Mouse (Mus musculus) hematopoietic stem cell, adult 5-6 weeks (primary cell): ENCODE measurements around the gene Bhlhe40. TPM values are rescaled to one million over a fixed set of nuclear protein-coding genes. Genes with fewer than 3 reads are reported as not detected.

Experiments used
- ATAC-seq, 2 experiments: fragments of 125-278 bp in 1 of 2; replicated peaks in 1 of 2; 2 replicates each; pipeline ENCODE4 v1.8.0; 2016 to 2017; ENCODE audit warnings: inconsistent platforms in 2 of 2, mild to moderate bottlenecking in 2 of 2, moderate number of reproducible peaks in 2 of 2, low read depth in 1 of 2, moderate TSS enrichment in 1 of 2; ENCODE audit not compliant: low FRiP score in 2 of 2, poor library complexity in 2 of 2, severe bottlenecking in 2 of 2, insufficient read depth in 1 of 2, low TSS enrichment in 1 of 2
- total RNA-seq: library from RNA; stranded (forward); fragments of 172-1452, 232-1000 nt; gene quantifications from 2 replicates; pipeline ENCODE4 v1.2.3, GENCODE M21; 2017

Gene Bhlhe40
- total RNA-seq, 1 experiment from 2014 or later: 29.8 TPM

DNA sequence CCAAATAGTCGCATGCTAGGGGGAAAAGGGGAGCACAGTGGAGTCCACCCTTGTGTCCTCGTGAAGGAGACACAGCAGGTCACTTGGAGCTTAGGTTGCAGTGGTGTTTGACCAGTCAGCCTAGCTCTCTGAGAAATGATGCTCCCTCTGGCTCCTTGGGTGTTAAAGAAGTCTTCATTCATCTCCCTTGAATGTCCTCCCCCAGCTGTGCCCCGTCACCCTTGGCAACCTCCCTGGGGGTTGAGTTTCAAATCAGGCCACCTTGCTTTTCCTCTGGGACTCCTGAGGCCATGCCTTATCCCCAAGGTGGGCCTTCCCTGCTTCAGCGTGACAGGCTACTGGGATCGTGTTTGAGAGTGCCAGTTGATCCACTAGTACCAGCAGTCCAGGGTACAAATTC, 17.8 kb downstream of the Bhlhe40 start:
- no peak for ATAC-seq

GRCm38 (mm10) chr6:108680503-108680902, 20.1 kb downstream of the Bhlhe40 start:
- no peak for ATAC-seq

- ATAC-seq: no peak
Observed at GRCm38 (mm10) chr6:108681084-108681483, 20.7 kb downstream of the Bhlhe40 start.

DNA sequence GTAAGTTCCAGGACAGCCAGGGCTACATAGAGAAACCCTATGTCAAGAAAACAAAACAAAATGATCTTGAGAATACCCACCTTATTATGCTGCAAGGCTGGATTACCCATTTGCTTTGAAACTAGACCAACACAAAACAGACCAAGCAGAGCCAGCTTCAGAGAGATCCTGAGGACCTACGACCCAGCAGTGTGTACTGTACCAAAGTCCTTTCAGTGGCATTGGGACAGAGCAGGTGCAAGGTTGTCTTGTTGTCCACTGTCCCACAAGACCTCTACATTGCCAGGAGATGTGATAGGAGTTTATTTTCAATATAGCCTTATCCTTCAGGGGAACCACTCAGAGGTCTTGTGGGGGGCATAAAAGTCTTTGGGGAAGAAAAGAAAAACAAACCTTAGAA, 22.7 kb downstream of the Bhlhe40 start:
- no peak for ATAC-seq

GRCm38 (mm10) chr6:108684430-108684829, 24.0 kb downstream of the Bhlhe40 start:
- ATAC-seq: no peak

DNA sequence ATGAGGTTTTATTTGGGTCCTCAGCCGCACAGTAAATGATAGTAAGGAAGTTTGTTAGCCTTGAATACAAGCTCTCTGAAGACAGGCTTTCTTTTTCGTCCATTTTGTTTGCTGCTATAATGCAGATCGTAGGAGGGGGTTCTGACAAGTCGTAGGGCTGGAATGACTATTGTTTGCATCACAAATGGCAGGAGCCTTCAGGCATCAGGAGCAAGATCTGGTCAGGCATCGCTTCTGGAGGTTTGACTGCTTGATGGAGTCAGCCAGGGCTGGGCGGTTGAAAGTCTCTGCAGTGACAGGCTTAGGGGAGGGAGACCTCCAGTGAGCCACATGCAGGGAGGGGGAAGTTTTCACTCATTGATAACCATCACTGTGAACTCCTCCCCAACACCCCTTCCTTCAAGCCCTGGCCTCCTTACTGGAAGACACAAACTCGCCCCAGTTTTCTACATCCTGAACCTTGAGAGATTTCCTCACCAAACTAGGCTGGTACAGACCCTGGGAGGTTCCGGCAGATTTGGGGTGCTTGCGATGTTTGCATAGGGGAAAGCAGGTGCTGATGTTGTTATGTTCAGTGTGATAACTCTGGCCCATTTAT, 25.4 kb downstream of the Bhlhe40 start:
- ATAC-seq: no peak

DNA sequence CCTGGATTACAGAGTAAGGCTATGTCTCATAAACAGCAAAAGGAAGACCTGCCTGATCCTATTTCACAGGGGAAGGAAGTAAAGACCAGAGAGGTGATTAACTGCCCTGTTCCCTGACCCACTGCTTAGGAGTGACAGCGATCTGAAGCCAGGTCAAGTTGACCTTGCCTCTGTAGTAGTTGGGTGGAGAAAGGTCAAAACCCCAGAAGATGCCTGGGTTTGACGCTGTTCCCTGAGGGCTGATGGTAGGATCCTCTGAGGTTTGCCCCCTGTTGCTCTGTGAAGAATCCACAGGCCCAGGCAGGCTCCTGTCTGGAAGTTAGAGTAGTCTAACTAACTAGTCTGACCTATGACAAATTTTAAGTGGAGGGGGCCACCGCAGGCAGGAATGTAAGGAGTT, 26.5 kb downstream of the Bhlhe40 start:
- no peak for ATAC-seq

- ATAC-seq: peak; percentile 64 to 77
Observed at GRCm38 (mm10) chr6:108688344-108688743, 27.9 kb downstream of the Bhlhe40 start.

- no peak for ATAC-seq
Observed at GRCm38 (mm10) chr6:108692986-108693385, 32.6 kb downstream of the Bhlhe40 start.

DNA sequence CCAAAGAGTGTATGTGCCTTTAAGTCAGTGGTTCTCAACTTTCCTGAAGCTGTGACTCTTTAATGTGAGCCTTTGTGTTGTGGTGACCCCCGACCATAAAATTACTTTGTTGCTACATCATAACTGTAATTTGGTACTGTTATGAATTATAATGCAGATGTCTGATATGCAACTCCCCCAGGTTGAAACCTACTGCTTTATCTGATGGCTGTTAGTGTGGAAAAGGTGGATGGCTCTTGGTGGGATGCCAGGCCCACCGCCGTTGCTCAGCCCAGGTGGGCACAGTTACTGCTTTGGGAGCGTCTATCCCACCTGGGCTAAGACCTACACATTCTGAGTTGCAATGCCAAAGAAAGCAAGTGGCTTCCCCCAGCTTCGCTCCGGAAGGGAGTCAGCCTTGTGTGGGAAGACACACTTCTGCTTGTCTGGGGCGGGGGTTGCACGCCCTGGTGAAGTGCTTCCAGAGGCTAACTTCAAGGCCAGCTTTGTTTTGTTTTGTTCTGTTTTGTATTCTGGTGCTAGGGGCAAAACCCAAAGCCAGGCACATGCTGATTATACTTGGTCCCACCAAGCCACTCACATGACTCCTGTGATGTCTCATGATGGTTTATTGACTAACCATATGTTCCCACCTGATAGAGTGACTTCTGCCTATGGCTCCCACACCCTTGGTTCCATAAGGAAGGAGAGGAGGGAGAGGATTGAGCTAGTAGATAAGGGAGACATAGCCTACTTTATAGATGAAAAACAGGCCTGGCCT, 34.7 kb downstream of the Bhlhe40 start:
- ATAC-seq: peak; percentile 3; a peak in 2 of 4 replicates

DNA sequence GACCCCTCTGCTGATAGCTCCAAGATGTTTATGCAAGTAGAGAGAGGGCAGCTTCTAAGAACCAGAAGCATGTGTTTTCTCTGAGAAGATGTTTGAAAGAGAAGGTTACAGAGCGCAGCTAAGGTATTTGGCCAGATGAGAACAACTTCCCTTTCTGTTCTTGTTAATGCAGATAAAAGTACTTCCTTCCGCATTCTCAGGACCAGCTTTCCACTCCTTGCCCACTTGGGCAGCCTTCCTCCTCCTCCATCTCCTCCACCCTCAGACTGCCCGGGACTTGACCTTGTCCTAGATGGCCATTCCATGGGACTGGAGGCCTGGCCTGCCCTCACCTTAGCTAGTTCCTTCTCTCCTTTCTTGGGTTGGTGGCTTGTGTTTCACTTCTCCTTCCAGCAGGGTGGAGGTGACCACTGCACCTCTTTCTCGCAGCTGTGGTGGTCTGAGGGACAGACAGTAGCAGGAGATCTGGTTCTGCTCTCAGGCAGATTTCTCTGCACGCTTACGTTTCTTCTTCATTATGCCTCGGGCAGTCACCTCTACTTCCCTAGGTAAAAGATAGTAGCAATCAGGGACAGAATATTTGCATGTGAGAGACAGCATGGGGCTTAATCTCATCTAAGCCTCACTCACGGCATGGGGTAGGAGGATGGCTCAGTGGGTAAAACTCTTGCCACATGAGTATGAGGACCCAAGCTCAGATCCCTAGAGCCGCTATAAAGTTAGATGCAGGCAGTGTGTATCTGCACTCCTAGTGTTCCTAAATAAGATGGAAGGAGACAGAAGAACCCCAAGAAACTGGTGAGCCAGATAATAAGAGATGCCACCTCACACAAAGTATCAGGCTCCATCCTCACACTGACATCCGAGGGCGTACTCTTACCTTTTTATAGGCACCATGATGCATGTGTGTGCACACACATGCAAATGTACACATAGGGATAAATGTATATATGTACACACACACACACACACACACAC, 35.7 kb downstream of the Bhlhe40 start:
- ATAC-seq: peak; percentile 79 to 83

DNA sequence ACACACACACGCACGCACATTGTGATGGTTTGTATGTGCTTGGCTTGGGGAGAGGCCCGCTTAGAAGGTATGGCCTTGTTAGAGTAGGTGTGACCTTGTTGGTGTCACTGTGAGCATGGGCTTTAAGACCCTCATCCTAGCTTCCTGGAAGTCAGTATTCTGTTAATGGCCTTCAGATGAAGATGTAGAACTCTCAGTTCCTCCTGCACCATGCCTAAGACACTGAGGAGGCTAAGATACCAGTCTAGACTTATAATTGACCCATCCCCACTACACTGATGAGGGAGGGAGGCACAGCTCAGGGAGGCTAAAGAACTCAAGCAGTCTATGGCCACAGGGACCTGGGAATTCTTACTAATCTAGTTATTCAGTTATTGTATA, 36.4 kb downstream of the Bhlhe40 start:
- ATAC-seq: no peak

DNA sequence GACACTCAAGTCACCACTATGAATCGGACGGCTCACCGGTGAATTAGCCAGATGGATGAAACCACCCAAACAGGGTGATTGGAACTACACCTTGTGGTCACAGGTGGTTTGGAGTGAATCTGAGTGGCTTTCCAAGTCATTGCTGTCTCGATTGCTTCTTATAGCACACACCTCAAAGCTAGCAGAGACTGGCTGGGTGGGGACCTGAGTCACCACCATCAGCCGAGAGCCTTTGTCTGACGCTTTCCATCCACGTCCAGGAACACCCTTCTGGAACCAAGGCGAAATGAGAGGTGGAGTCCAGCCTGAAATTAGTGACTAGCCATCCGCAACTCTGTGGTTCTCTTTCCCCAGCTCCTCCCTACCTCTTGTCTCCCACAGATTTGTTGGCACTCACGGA, 36.9 kb downstream of the Bhlhe40 start:
- ATAC-seq: no peak

DNA sequence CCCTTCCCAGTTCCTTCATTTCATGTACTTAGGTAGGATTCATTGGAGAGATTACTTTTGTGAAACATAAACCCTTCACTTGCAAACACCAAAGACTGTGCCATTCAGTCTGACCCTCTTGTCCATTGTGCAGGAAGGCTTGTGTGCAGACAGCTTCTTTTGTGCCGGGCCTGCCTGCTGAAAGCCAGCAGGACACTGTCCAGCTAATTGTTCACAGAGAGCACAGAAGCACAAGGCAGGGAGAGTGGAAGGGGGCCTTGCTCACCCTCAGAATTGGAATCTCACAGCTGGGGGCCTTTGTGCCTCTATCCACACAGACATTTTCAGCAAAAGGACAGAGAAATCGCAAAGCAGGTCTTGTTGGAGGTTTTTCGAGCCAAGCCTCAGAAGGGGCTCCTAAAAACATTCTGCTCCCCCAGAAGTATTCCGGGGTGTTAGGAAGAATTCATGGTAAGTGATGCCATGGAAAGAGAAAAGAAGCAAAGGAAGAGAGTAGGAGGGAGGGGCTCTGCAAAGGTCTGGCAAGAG, 38.0 kb downstream of the Bhlhe40 start:
- ATAC-seq: no peak

DNA sequence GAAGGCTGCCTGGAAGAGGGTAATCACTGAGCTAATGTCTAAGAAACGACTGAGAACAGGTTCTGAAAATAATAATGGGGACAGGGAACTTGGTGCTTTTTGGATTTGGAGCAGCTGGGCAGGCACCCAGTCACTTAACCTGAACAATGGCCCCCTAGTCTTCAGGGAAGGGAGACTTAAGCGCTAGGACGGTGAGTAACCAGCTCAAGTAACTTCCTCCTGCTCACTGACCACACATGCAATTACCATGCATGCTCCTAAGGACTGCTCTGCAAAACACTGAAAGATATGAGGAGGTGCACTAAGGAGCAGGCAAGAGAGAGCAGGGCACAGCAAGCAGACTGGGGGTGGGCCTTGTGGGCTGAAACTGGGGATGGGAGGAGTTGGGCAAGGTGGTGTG, 39.2 kb downstream of the Bhlhe40 start:
- ATAC-seq: no peak

- no peak for ATAC-seq
Observed at GRCm38 (mm10) chr6:108700638-108701343, 40.4 kb downstream of the Bhlhe40 start.

GRCm38 (mm10) chr6:108702648-108703047, 42.2 kb downstream of the Bhlhe40 start:
- ATAC-seq: peak in 1 of 2 experiments; percentile 27; a peak in 1 of 4 replicates
